Mouse (Mus musculus) gastrocnemius, adult 8-10 months (tissue): Measurements from ENCODE around the gene Cubn. TPM values are rescaled to one million over a fixed set of nuclear protein-coding genes. Genes with fewer than 3 reads are reported as not detected.

Source experiments
- DNase-seq, 2 experiments: peaks; one replicate each; pipeline ENCODE4 v3.0.0; 2022; ENCODE audit warnings: low spot score in 2 of 2
- total RNA-seq, 4 experiments: library from RNA; stranded (reverse); gene quantifications; 2 replicates each; pipeline ENCODE4 v1.2.4; 2022

The Cubn gene
- total RNA-seq, 4 experiments from 2014 or later = 0.02 to 0.05 (median 0.04) TPM

GRCm38 (mm10) chr2:13357885-13358552, 133.6 kb downstream of the Cubn start:
- DNase-seq = no peak

- no peak for DNase-seq
Observed at GRCm38 (mm10) chr2:13352775-13353174, 138.8 kb downstream of the Cubn start.

- no peak for DNase-seq
Observed at GRCm38 (mm10) chr2:13352112-13352728, 139.4 kb downstream of the Cubn start.

GRCm38 (mm10) chr2:13342325-13342926, 149.2 kb downstream of the Cubn start:
- no peak for DNase-seq

- DNase-seq = no peak
Observed at GRCm38 (mm10) chr2:13335446-13335845, 156.2 kb downstream of the Cubn start.

- DNase-seq = no peak
Observed at GRCm38 (mm10) chr2:13329754-13330417, 161.7 kb downstream of the Cubn start.

- DNase-seq = no peak
Observed at GRCm38 (mm10) chr2:13303376-13303775, 188.2 kb downstream of the Cubn start.

- no peak for DNase-seq
Observed at GRCm38 (mm10) chr2:13299031-13299430, 192.6 kb downstream of the Cubn start.

GRCm38 (mm10) chr2:13297733-13298132, 193.9 kb downstream of the Cubn start:
- DNase-seq = no peak

GRCm38 (mm10) chr2:13290661-13291060, 201.0 kb downstream of the Cubn start:
- DNase-seq = no peak

GRCm38 (mm10) chr2:13290070-13290469, 201.5 kb downstream of the Cubn start:
- DNase-seq = no peak

- DNase-seq = no peak
Observed at GRCm38 (mm10) chr2:13278114-13278862, 213.3 kb downstream of the Cubn start.

- DNase-seq = no peak
Observed at GRCm38 (mm10) chr2:13275874-13276273, 215.7 kb downstream of the Cubn start.

GRCm38 (mm10) chr2:13271165-13271957, 220.3 kb downstream of the Cubn start, which contains the start of gene Rsu1:
Gene Rsu1 (minus strand): TSS chr2:13271415.
- DNase-seq = peak; percentile 94 to 98

- DNase-seq = no peak
Observed at GRCm38 (mm10) chr2:13270736-13271135, 220.9 kb downstream of the Cubn start.

GRCm38 (mm10) chr2:13268681-13269293, 222.8 kb downstream of the Cubn start:
- DNase-seq = no peak

- no peak for DNase-seq
Observed at GRCm38 (mm10) chr2:13264875-13265274, 226.7 kb downstream of the Cubn start.

GRCm38 (mm10) chr2:13263150-13263549, 228.5 kb downstream of the Cubn start:
- DNase-seq = no peak

GRCm38 (mm10) chr2:13258606-13259005, 233.0 kb downstream of the Cubn start:
- no peak for DNase-seq

GRCm38 (mm10) chr2:13240711-13241110, 250.9 kb downstream of the Cubn start:
- no peak for DNase-seq
